Mouse (Mus musculus): Measurements from ENCODE around the gene Fat3. TPM values are rescaled to one million over a fixed set of nuclear protein-coding genes. Genes with fewer than 3 reads are reported as not detected.

The Fat3 gene
- polyA plus RNA-seq, 1 experiment from 2014 or later, result 5.4 TPM

DNA sequence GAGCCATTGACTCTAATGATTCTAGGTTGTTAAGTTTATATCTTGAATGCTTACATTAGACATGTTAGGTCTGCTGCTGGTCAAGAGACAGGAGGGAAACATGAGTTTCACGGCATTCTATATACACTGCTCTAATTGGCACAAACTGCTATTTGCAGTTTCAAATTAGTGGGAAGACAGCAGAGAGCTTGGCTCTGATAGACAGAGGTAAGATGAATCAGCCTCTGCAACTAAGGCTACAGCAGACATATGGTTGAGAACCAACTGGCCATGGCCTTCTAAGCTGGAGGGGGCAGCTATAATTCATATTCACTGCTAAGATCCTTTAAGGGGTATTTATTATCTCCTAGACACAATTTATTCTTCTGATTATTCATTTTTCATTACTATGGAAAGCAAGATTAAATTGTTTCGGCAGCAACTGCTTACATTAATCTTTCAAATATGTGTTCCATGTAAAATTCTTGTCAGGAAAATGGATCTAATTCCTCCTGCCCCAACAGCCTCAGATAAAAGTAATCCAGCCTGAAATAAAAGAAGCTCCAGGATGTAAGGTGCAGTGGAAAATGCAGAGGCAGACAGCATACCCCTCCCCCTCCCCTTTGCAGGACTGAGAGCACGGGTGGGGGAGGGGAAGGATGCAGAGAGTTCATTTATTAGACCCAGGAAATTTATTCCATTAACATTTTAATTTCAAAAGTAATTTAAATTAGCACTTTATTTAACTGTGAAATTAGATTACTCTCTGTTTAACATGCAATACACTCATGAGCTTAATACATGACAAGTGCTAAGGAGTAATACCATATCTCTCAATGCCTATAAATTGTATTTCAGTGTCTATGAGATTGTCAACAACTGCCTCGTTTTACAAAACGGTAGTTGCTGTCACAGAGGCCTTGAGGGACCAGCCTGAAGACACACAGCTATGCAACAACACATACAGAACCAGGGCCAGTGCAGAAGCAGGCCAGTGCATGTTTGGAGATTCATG is 189.9 kb downstream of the Fat3 start:
- Histone ChIP-seq H3K27ac (replicated peaks; ENCODE audit: low read depth, low read length) (no peak overlapping the region), H3K4me3 (ENCODE audit: low read depth, low read length) (no peak overlapping the region), H3K9me3 (ENCODE audit: control insufficient read depth, low read length) (0 out of 2 replicates have a peak, but pooled peaks cover under 1% of the 10 kb centered on the region), H3K4me2 (ENCODE audit: low read depth, low read length) (no peak overlapping the region), H3K4me1 (ENCODE audit: control insufficient read depth, insufficient read depth, low read length) (peaks cover 5% of the 10 kb centered on the region; the same call in 1 of the 2 replicates), H3K9ac (ENCODE audit: low read depth, low read length) (no peak overlapping the region), H3K36me3 (ENCODE audit: control insufficient read depth, insufficient read depth, low read length) (no peaks in the 10 kb centered on the region), H3K27me3 (replicated peaks; ENCODE audit: control insufficient read depth, insufficient read depth, low read length) (no peaks in the 10 kb centered on the region)
- DNase-seq (ENCODE audit: low spot score), result no peak
- no peak for ATAC-seq (ENCODE audit: low read depth)
- WGBS, result 50% methylated on average over 5 of the region's 5 CpGs

DNA sequence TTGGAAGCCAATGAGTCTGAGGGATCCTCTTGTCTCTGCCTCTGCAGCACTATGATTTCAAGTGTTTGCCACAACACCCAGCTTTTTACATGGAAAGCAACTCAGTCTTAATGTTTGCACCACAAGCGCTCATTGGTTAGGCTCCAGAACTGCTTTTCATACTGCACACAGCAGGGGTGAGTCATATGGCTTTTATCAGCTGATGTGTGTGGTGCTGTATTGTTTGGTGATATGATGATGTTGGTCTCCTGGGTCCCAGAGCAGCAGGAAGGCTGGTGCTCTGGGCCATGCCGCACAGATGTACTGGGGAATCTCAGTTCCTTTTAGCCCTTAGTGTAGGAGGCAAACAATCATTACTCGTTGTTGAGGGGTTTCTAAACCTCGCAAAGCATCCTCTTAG is 190.8 kb downstream of the Fat3 start:
- ATAC-seq (ENCODE audit: low read depth) (no peak), DNase-seq (ENCODE audit: low spot score) (no peak)
- peaks cover 5% of the 10 kb centered on the region; the same call in 1 of the 2 replicates for H3K4me1 ChIP-seq (ENCODE audit: control insufficient read depth, insufficient read depth, low read length)
- no peaks in the 10 kb centered on the region for H3K9me3 ChIP-seq (ENCODE audit: control insufficient read depth, low read length)
- H3K4me3 ChIP-seq (ENCODE audit: low read depth, low read length), result no peak overlapping the region
- 76% methylated on average over 4 of the region's 4 CpGs for WGBS
- no peaks in the 10 kb centered on the region for H3K36me3 ChIP-seq (ENCODE audit: control insufficient read depth, insufficient read depth, low read length)
- H3K4me2 ChIP-seq (ENCODE audit: low read depth, low read length), result no peak overlapping the region
- no peak overlapping the region for H3K27ac ChIP-seq (replicated peaks; ENCODE audit: low read depth, low read length)
- no peaks in the 10 kb centered on the region for H3K27me3 ChIP-seq (replicated peaks; ENCODE audit: control insufficient read depth, insufficient read depth, low read length)
- no peak overlapping the region for H3K9ac ChIP-seq (ENCODE audit: low read depth, low read length)

GRCm38 (mm10) chr9:16307789-16308188 is 193.3 kb downstream of the Fat3 start:
- WGBS, result 91% methylated on average over 1 of the region's 1 CpGs
- DNase-seq (ENCODE audit: low spot score), result no peak

DNA sequence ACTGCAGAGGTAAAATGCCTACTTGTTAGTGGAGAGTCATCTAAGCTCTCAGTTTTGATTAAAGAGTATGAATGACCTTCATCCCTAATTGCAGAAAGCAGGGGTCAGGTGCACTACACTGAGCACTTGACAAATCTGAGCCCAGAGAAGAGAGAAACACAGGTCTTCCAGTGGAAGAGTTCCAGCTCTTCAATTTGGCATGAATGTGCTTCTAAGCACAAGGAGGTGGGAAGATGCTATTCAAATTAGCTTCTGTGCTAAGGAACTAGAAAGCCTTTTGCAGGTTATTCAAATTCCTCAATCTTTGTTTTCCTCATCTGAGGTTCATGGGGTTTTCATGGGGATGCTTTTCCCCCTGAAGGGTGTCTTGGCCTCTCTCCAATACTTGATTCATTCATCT is 194.9 kb downstream of the Fat3 start:
- H3K27me3 ChIP-seq (replicated peaks; ENCODE audit: control insufficient read depth, insufficient read depth, low read length), result no peaks in the 10 kb centered on the region
- H3K27ac ChIP-seq (replicated peaks; ENCODE audit: low read depth, low read length), result no peak overlapping the region
- no peaks in the 10 kb centered on the region for H3K36me3 ChIP-seq (ENCODE audit: control insufficient read depth, insufficient read depth, low read length)
- H3K4me3 ChIP-seq (ENCODE audit: low read depth, low read length), result no peak overlapping the region
- no peak for DNase-seq (ENCODE audit: low spot score)
- H3K9me3 ChIP-seq (ENCODE audit: control insufficient read depth, low read length), result no peaks in the 10 kb centered on the region
- no peak for ATAC-seq (ENCODE audit: low read depth)
- no peaks in the 10 kb centered on the region for H3K4me1 ChIP-seq (ENCODE audit: control insufficient read depth, insufficient read depth, low read length)
- no peak overlapping the region for H3K4me2 ChIP-seq (ENCODE audit: low read depth, low read length)
- no peak overlapping the region for H3K9ac ChIP-seq (ENCODE audit: low read depth, low read length)

More at GRCm38 (mm10) chr9:16307789-16308188, 193.3 kb downstream of the Fat3 start:
- H3K27ac ChIP-seq (replicated peaks; ENCODE audit: low read depth, low read length), result no peak overlapping the region
- H3K9me3 ChIP-seq (ENCODE audit: control insufficient read depth, low read length), result no peaks in the 10 kb centered on the region
- H3K4me1 ChIP-seq (ENCODE audit: control insufficient read depth, insufficient read depth, low read length), result peaks cover 5% of the 10 kb centered on the region; the same call in 1 of the 2 replicates
- no peaks in the 10 kb centered on the region for H3K36me3 ChIP-seq (ENCODE audit: control insufficient read depth, insufficient read depth, low read length)
- ATAC-seq (ENCODE audit: low read depth), result no peak
- H3K4me3 ChIP-seq (ENCODE audit: low read depth, low read length), result no peak overlapping the region
- H3K9ac ChIP-seq (ENCODE audit: low read depth, low read length), result no peak overlapping the region
- H3K27me3 ChIP-seq (replicated peaks; ENCODE audit: control insufficient read depth, insufficient read depth, low read length), result no peaks in the 10 kb centered on the region
- H3K4me2 ChIP-seq (ENCODE audit: low read depth, low read length), result no peak overlapping the region

GRCm38 (mm10) chr9:16305396-16306086 is 195.5 kb downstream of the Fat3 start:
- Histone ChIP-seq H3K4me2 (ENCODE audit: low read depth, low read length) (no peak overlapping the region), H3K27me3 (replicated peaks; ENCODE audit: control insufficient read depth, insufficient read depth, low read length) (no peaks in the 10 kb centered on the region), H3K9me3 (ENCODE audit: control insufficient read depth, low read length) (no peaks in the 10 kb centered on the region), H3K4me3 (ENCODE audit: low read depth, low read length) (no peak overlapping the region), H3K27ac (replicated peaks; ENCODE audit: low read depth, low read length) (no peak overlapping the region), H3K9ac (ENCODE audit: low read depth, low read length) (no peak overlapping the region), H3K4me1 (ENCODE audit: control insufficient read depth, insufficient read depth, low read length) (no peaks in the 10 kb centered on the region), H3K36me3 (ENCODE audit: control insufficient read depth, insufficient read depth, low read length) (no peaks in the 10 kb centered on the region)
- WGBS, result 81% methylated on average over 2 of the region's 2 CpGs
- ATAC-seq (ENCODE audit: low read depth) (peak; percentile 59; the same call in 1 of the 2 replicates), DNase-seq (ENCODE audit: low spot score) (peak; percentile 75)

- DNase-seq (ENCODE audit: low spot score) (no peak), ATAC-seq (ENCODE audit: low read depth) (peak; percentile 44; the same call in 1 of the 2 replicates)
- no peak overlapping the region for H3K4me2 ChIP-seq (ENCODE audit: low read depth, low read length)
- H3K4me3 ChIP-seq (ENCODE audit: low read depth, low read length), result no peak overlapping the region
- H3K9ac ChIP-seq (ENCODE audit: low read depth, low read length), result no peak overlapping the region
- H3K27me3 ChIP-seq (replicated peaks; ENCODE audit: control insufficient read depth, insufficient read depth, low read length), result no peaks in the 10 kb centered on the region
- no peaks in the 10 kb centered on the region for H3K4me1 ChIP-seq (ENCODE audit: control insufficient read depth, insufficient read depth, low read length)
- no peaks in the 10 kb centered on the region for H3K9me3 ChIP-seq (ENCODE audit: control insufficient read depth, low read length)
- WGBS, result 70% methylated on average over 2 of the region's 2 CpGs
- no peak overlapping the region for H3K27ac ChIP-seq (replicated peaks; ENCODE audit: low read depth, low read length)
- H3K36me3 ChIP-seq (ENCODE audit: control insufficient read depth, insufficient read depth, low read length), result no peaks in the 10 kb centered on the region
These were observed 196.1 kb downstream of the Fat3 start for GRCm38 (mm10) chr9:16304949-16305348.

DNA sequence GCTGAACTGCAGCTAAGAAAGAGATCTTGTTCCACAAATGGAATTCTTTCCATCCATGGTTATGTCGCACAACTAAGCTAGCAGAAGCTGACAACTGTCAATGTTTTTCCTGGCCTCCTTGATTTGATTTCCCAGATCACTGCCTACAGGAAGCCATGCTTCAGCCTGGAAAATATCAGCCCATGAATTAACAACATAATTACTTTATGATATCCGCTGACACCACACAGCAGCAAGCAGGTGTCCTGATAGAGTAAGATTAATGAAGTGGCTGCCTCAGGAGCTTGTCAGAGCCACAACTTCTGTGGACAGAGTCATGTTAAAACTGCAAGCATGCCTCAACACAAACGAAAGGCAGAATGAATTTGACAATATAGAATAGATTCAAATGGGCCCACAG is 198.6 kb downstream of the Fat3 start:
- Histone ChIP-seq H3K27ac (replicated peaks; ENCODE audit: low read depth, low read length) (no peak overlapping the region), H3K4me1 (ENCODE audit: control insufficient read depth, insufficient read depth, low read length) (no peaks in the 10 kb centered on the region), H3K4me3 (ENCODE audit: low read depth, low read length) (no peak overlapping the region), H3K27me3 (replicated peaks; ENCODE audit: control insufficient read depth, insufficient read depth, low read length) (no peaks in the 10 kb centered on the region), H3K9me3 (ENCODE audit: control insufficient read depth, low read length) (no peaks in the 10 kb centered on the region), H3K9ac (ENCODE audit: low read depth, low read length) (no peak overlapping the region), H3K36me3 (ENCODE audit: control insufficient read depth, insufficient read depth, low read length) (no peaks in the 10 kb centered on the region), H3K4me2 (ENCODE audit: low read depth, low read length) (no peak overlapping the region)
- 41% methylated on average over 3 of the region's 3 CpGs for WGBS
- DNase-seq (ENCODE audit: low spot score), result no peak
- no peak for ATAC-seq (ENCODE audit: low read depth)

DNA sequence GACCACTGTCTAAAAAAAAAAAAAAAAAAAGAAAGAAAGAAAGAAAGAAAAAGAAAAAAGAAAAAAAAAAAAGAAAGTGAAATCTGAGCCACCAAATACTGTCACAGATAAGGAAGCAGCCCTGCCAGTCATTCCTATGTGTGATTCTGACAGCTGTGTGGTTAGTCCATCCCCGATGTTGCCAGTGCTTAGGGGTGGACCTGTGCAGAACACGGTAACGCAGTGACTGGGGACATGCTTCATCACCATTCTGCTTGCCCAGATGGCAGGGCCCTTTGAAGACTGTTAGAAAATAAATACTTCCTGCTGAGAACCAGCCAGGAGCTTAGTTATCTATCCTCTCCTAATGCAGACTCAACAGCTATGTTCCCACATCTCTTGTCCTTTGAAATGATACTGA is 203.2 kb downstream of the Fat3 start:
- H3K27me3 ChIP-seq (replicated peaks; ENCODE audit: control insufficient read depth, insufficient read depth, low read length), result no peaks in the 10 kb centered on the region
- H3K4me1 ChIP-seq (ENCODE audit: control insufficient read depth, insufficient read depth, low read length), result no peaks in the 10 kb centered on the region
- 74% methylated on average over 3 of the region's 3 CpGs for WGBS
- no peaks in the 10 kb centered on the region for H3K36me3 ChIP-seq (ENCODE audit: control insufficient read depth, insufficient read depth, low read length)
- no peaks in the 10 kb centered on the region for H3K9me3 ChIP-seq (ENCODE audit: control insufficient read depth, low read length)
- H3K4me3 ChIP-seq (ENCODE audit: low read depth, low read length), result no peak overlapping the region
- H3K9ac ChIP-seq (ENCODE audit: low read depth, low read length), result no peak overlapping the region
- ATAC-seq (ENCODE audit: low read depth) (no peak), DNase-seq (ENCODE audit: low spot score) (no peak)
- no peak overlapping the region for H3K27ac ChIP-seq (replicated peaks; ENCODE audit: low read depth, low read length)
- no peak overlapping the region for H3K4me2 ChIP-seq (ENCODE audit: low read depth, low read length)
